Mouse (Mus musculus) kidney, adult 8-10 months (tissue): ENCODE measurements around the gene Ifrd1.
A peak's percentile ranks its signal among the peaks of the same experiment; 100 is the strongest.
"Not testable (repeated sequence)": the region's sequence is repeated elsewhere in the genome, so short reads cannot be mapped to it uniquely, and the experiment has no call there.

ENCODE experiments used
- DNase-seq, 2 experiments: peaks; one replicate each; pipeline ENCODE4 v3.0.0; 2022

Ifrd1 gene

GRCm38 (mm10) chr12:40248454-40249180 lies at the start of gene Ifrd1:
TSS of gene Ifrd1 (minus strand) at chr12:40248504.
- DNase-seq: no peak

- peak in 1 of 2 experiments; percentile 17 for DNase-seq
Measured at GRCm38 (mm10) chr12:40286539-40286938, 38.2 kb upstream of the Ifrd1 start.

- peak; percentile 41 to 77 for DNase-seq
Measured at GRCm38 (mm10) chr12:40280596-40281325, 32.5 kb upstream of the Ifrd1 start.

GRCm38 (mm10) chr12:40277581-40277980 lies 29.3 kb upstream of the Ifrd1 start:
- no peak for DNase-seq

GRCm38 (mm10) chr12:40274931-40275330 lies 26.6 kb upstream of the Ifrd1 start:
- DNase-seq: no peak

- DNase-seq: no peak
Measured at GRCm38 (mm10) chr12:40273339-40273738, 25.0 kb upstream of the Ifrd1 start.

GRCm38 (mm10) chr12:40272710-40273109 lies 24.4 kb upstream of the Ifrd1 start:
- DNase-seq: no peak

- DNase-seq: no peak
Measured at GRCm38 (mm10) chr12:40268313-40268712, 20.0 kb upstream of the Ifrd1 start.

GRCm38 (mm10) chr12:40263712-40264111 lies 15.4 kb upstream of the Ifrd1 start:
- DNase-seq: no peak

- no peak for DNase-seq
Measured at GRCm38 (mm10) chr12:40263006-40263405, 14.7 kb upstream of the Ifrd1 start.

- no peak for DNase-seq
Measured at GRCm38 (mm10) chr12:40258462-40259000, 10.2 kb upstream of the Ifrd1 start.

- DNase-seq: peak; percentile 64 to 85
Measured at GRCm38 (mm10) chr12:40257226-40257625, 8.9 kb upstream of the Ifrd1 start.

- DNase-seq: no peak
Measured at GRCm38 (mm10) chr12:40256543-40256942, 8.2 kb upstream of the Ifrd1 start.

- DNase-seq: no peak
Measured at GRCm38 (mm10) chr12:40256033-40256432, 7.7 kb upstream of the Ifrd1 start.

- not testable (repeated sequence) for DNase-seq
Measured at GRCm38 (mm10) chr12:40255310-40255709, 7.0 kb upstream of the Ifrd1 start.

GRCm38 (mm10) chr12:40254729-40255128 lies 6.4 kb upstream of the Ifrd1 start:
- DNase-seq: no peak

GRCm38 (mm10) chr12:40253241-40253640 lies 4.9 kb upstream of the Ifrd1 start:
- no peak for DNase-seq

- no peak for DNase-seq
Measured at GRCm38 (mm10) chr12:40250256-40250655, 2.0 kb upstream of the Ifrd1 start.

- peak in 1 of 2 experiments; percentile 17 for DNase-seq
Measured at GRCm38 (mm10) chr12:40247976-40248375, 328 bp downstream of the Ifrd1 start.

GRCm38 (mm10) chr12:40247384-40247783 lies 920 bp downstream of the Ifrd1 start:
- no peak for DNase-seq

- DNase-seq: no peak
Measured at GRCm38 (mm10) chr12:40245434-40245970, 2.8 kb downstream of the Ifrd1 start.

- DNase-seq: no peak
Measured at GRCm38 (mm10) chr12:40244926-40245325, 3.4 kb downstream of the Ifrd1 start.

GRCm38 (mm10) chr12:40243821-40244221 lies 4.5 kb downstream of the Ifrd1 start:
- DNase-seq: peak in 1 of 2 experiments; percentile 34

- DNase-seq: no peak
Measured at GRCm38 (mm10) chr12:40243241-40243640, 5.1 kb downstream of the Ifrd1 start.
